Mouse (Mus musculus) MEL (cell line): ENCODE measurements around the gene Drg1. TPM values are rescaled to one million over a fixed set of nuclear protein-coding genes. Genes with fewer than 3 reads are reported as not detected.
A peak's percentile ranks its signal among the peaks of the same experiment; 100 is the strongest.

Experiments
- DNase-seq: peaks from one replicate; pipeline ENCODE4 v3.0.0; 2011; ENCODE audit warnings: low read depth, low spot score
- H3K27ac ChIP-seq: 2 replicates; pipeline ENCODE4 v1.5.1; 2012; ENCODE audit warnings: low read depth, mild to moderate bottlenecking, control low read depth, low read length, moderate library complexity; ENCODE audit not compliant: control insufficient read depth
- H3K27me3 ChIP-seq, 2 experiments: fragments of 150-350 bp in 1 of 2; sonication (generic) in 1 of 2; 2 replicates each; pipeline ENCODE4 v1.6.1; 2012; ENCODE audit warnings: low read length in 2 of 2, mild to moderate bottlenecking in 2 of 2, improper control_type of control experiment in 1 of 2, moderate library complexity in 1 of 2; ENCODE audit not compliant: insufficient read depth in 2 of 2, control insufficient read depth in 1 of 2
- H3K36me3 ChIP-seq, 2 experiments: 2 replicates each; pipeline ENCODE4 v1.6.1; 2012 to 2014; ENCODE audit warnings: low read length in 2 of 2, improper control_type of control experiment in 1 of 2, inconsistent platforms in 1 of 2, mild to moderate bottlenecking in 1 of 2; ENCODE audit not compliant: insufficient read depth in 2 of 2, control insufficient read depth in 1 of 2
- H3K4me1 ChIP-seq, 2 experiments: fragments of 150-350 bp in 1 of 2; sonication (generic) in 1 of 2; 2 replicates each; pipeline ENCODE4 v1.6.1; 2012; ENCODE audit warnings: low read length in 2 of 2, improper control_type of control experiment in 1 of 2, mild to moderate bottlenecking in 1 of 2; ENCODE audit not compliant: insufficient read depth in 2 of 2, control insufficient read depth in 1 of 2
- H3K4me3 ChIP-seq, 2 experiments: fragments of 150-350 bp in 1 of 2; sonication (generic) in 1 of 2; 2 replicates each; pipeline ENCODE4 v1.5.1; 2012; ENCODE audit warnings: low read depth in 2 of 2, low read length in 2 of 2, mild to moderate bottlenecking in 2 of 2, moderate library complexity in 2 of 2, control low read depth in 1 of 2, improper control_type of control experiment in 1 of 2; ENCODE audit not compliant: control insufficient read depth in 1 of 2, insufficient read depth in 1 of 2
- H3K79me2 ChIP-seq: 2 replicates; pipeline ENCODE4 v1.6.1; 2012; ENCODE audit warnings: mild to moderate bottlenecking, low read length, moderate library complexity; ENCODE audit not compliant: control insufficient read depth, poor library complexity, insufficient read depth
- H3K9ac ChIP-seq: 2 replicates; pipeline ENCODE4 v1.6.1; 2012; ENCODE audit warnings: low read depth, mild to moderate bottlenecking, control low read depth, low read length, moderate library complexity; ENCODE audit not compliant: control insufficient read depth, poor library complexity, severe bottlenecking
- H3K9me3 ChIP-seq: fragments of 150-350 bp; sonication (generic); replicated peaks from 2 replicates; pipeline ENCODE4 v1.6.1; 2012; ENCODE audit warnings: mild to moderate bottlenecking, low read length, improper control_type of control experiment, moderate library complexity; ENCODE audit not compliant: insufficient read depth
- CTCF ChIP-seq, 3 experiments: IDR thresholded peaks in 2 of 3; conservative IDR thresholded peaks in 1 of 3; 2 replicates each; pipeline ENCODE4 v1.5.1; 2011 to 2012; ENCODE audit warnings: low read length in 3 of 3, low read depth in 2 of 3, mild to moderate bottlenecking in 2 of 3, improper control_type of control experiment in 1 of 3, inconsistent platforms in 1 of 3, mixed read lengths in 1 of 3, moderate library complexity in 1 of 3; ENCODE audit not compliant: control insufficient read depth in 1 of 3, insufficient read depth in 1 of 3, poor library complexity in 1 of 3, severe bottlenecking in 1 of 3
- E2F4 ChIP-seq: IDR thresholded peaks from 2 replicates; pipeline ENCODE4 v1.6.1; 2011; ENCODE audit warnings: low read depth, low read length, improper control_type of control experiment, borderline replicate concordance
- EP300 ChIP-seq, 2 experiments: IDR thresholded peaks; 2 replicates each; pipeline ENCODE4 v1.6.1; 2011; ENCODE audit warnings: improper control_type of control experiment in 2 of 2, low read length in 2 of 2, low read depth in 1 of 2, mild to moderate bottlenecking in 1 of 2
- ETS1 ChIP-seq: IDR thresholded peaks from 2 replicates; pipeline ENCODE4 v1.6.1; 2012; ENCODE audit warnings: low read depth, mild to moderate bottlenecking, inconsistent platforms, low read length, improper control_type of control experiment, moderate library complexity
- GABPA ChIP-seq: IDR thresholded peaks from 2 replicates; pipeline ENCODE4 v1.6.1; 2012; ENCODE audit warnings: low read depth, mild to moderate bottlenecking, inconsistent platforms, low read length, improper control_type of control experiment, moderate library complexity
- GATA1 ChIP-seq: IDR thresholded peaks from 2 replicates; pipeline ENCODE4 v1.6.1; 2011; ENCODE audit warnings: low read depth, low read length, improper control_type of control experiment
- HCFC1 ChIP-seq: IDR thresholded peaks from 2 replicates; pipeline ENCODE4 v1.6.1; 2012; ENCODE audit warnings: low read depth, mild to moderate bottlenecking, inconsistent platforms, low read length, improper control_type of control experiment, moderate library complexity
- JUND ChIP-seq: IDR thresholded peaks from 2 replicates; pipeline ENCODE4 v1.6.1; 2011; ENCODE audit warnings: low read depth, mild to moderate bottlenecking, improper control_type of control experiment, low read length
- MAFK ChIP-seq: IDR thresholded peaks from 2 replicates; pipeline ENCODE4 v1.6.1; 2011; ENCODE audit warnings: low read depth, mild to moderate bottlenecking, low read length, improper control_type of control experiment, borderline replicate concordance
- MAX ChIP-seq: IDR thresholded peaks from 2 replicates; pipeline ENCODE4 v1.6.1; 2011; ENCODE audit warnings: low read length, improper control_type of control experiment
- MAZ ChIP-seq: IDR thresholded peaks from 2 replicates; pipeline ENCODE4 v1.6.1; 2012; ENCODE audit warnings: low read depth, mild to moderate bottlenecking, inconsistent platforms, low read length, improper control_type of control experiment
- MEF2A ChIP-seq: IDR thresholded peaks from 2 replicates; pipeline ENCODE4 v1.6.1; 2014; ENCODE audit warnings: low read depth, mild to moderate bottlenecking, inconsistent platforms, low read length, improper control_type of control experiment; ENCODE audit not compliant: poor library complexity, insufficient replicate concordance, severe bottlenecking; ENCODE audit errors: extremely low read depth
- MYB ChIP-seq: IDR thresholded peaks from 2 replicates; pipeline ENCODE4 v1.6.1; 2011; ENCODE audit warnings: mild to moderate bottlenecking, low read depth, low read length, improper control_type of control experiment
- NELFE ChIP-seq: IDR thresholded peaks from 2 replicates; pipeline ENCODE4 v1.6.1; 2011; ENCODE audit warnings: low read depth, low read length, improper control_type of control experiment
- NRF1 ChIP-seq: IDR thresholded peaks from 2 replicates; pipeline ENCODE4 v1.6.1; 2014; ENCODE audit warnings: low read depth, mild to moderate bottlenecking, inconsistent platforms, low read length, improper control_type of control experiment, moderate library complexity; ENCODE audit not compliant: poor library complexity, insufficient read depth, severe bottlenecking
- POLR2AphosphoS2 ChIP-seq: IDR thresholded peaks from 2 replicates; pipeline ENCODE4 v1.6.1; 2011; ENCODE audit warnings: low read length, improper control_type of control experiment
- POLR2AphosphoS5 ChIP-seq: IDR thresholded peaks from 2 replicates; pipeline ENCODE4 v1.6.1; 2012; ENCODE audit warnings: low read depth, borderline replicate concordance, mild to moderate bottlenecking, inconsistent platforms, low read length, moderate library complexity, mixed read lengths
- RAD21 ChIP-seq: IDR thresholded peaks from 2 replicates; pipeline ENCODE4 v1.6.1; 2011; ENCODE audit warnings: mild to moderate bottlenecking, low read depth, low read length, improper control_type of control experiment
- RCOR1 ChIP-seq: IDR thresholded peaks from 2 replicates; pipeline ENCODE4 v1.6.1; 2012; ENCODE audit warnings: low read depth, mild to moderate bottlenecking, inconsistent platforms, low read length, improper control_type of control experiment
- SIN3A ChIP-seq: IDR thresholded peaks from 2 replicates; pipeline ENCODE4 v1.6.1; 2012; ENCODE audit warnings: low read length, improper control_type of control experiment, inconsistent platforms
- TAL1 ChIP-seq: IDR thresholded peaks from 2 replicates; pipeline ENCODE4 v1.6.1; 2012; ENCODE audit warnings: mild to moderate bottlenecking, inconsistent platforms, low read length, moderate library complexity, mixed read lengths
- TCF12 ChIP-seq: IDR thresholded peaks from 2 replicates; pipeline ENCODE4 v1.6.1; 2014; ENCODE audit warnings: low read depth, mild to moderate bottlenecking, inconsistent platforms, low read length, improper control_type of control experiment, moderate library complexity
- USF1 ChIP-seq: IDR thresholded peaks from 2 replicates; pipeline ENCODE4 v1.6.1; 2014; ENCODE audit warnings: low read depth, mild to moderate bottlenecking, inconsistent platforms, low read length, improper control_type of control experiment, moderate library complexity
- USF2 ChIP-seq, 2 experiments: IDR thresholded peaks; 2 replicates each; pipeline ENCODE4 v1.6.1; 2011 to 2012; ENCODE audit warnings: improper control_type of control experiment in 2 of 2, low read length in 2 of 2, borderline replicate concordance in 1 of 2, inconsistent platforms in 1 of 2, low read depth in 1 of 2, mild to moderate bottlenecking in 1 of 2; ENCODE audit not compliant: insufficient read depth in 1 of 2
- ZC3H11A ChIP-seq: IDR thresholded peaks from 2 replicates; pipeline ENCODE4 v1.6.1; 2012; ENCODE audit warnings: low read depth, mild to moderate bottlenecking, inconsistent platforms, low read length, improper control_type of control experiment
- polyA plus RNA-seq, 2 experiments: library from polyadenylated mRNA; stranded (reverse) in 1 of 2; unstranded in 1 of 2; fragments of >175 nt in 1 of 2; fragments of >200 nt in 1 of 2; gene quantifications; 2 replicates each; pipeline versions ENCODE4 v1.2.1 to v1.2.4; 2012; ENCODE audit warnings: low replicate concordance in 2 of 2, low read depth in 1 of 2; ENCODE audit not compliant: insufficient read length in 2 of 2, insufficient read depth in 1 of 2, missing spikeins in 1 of 2
- total RNA-seq: library from RNA; depleted of rRNA; stranded (reverse); fragments of 300-350 nt; gene quantifications from 2 replicates; pipeline ENCODE4 v1.2.3, GENCODE M21; 2012

The Drg1 gene
- total and polyA plus RNA-seq, 3 experiments: 161 to 1,664 (median 212) TPM

GRCm38 (mm10) chr11:3279729-3280128 lies 13.5 kb upstream of the Drg1 start (continued):
- TF ChIP-seq ZC3H11A (no peak), MYB (peak; percentile 70), EP300 (IDR thresholded peaks at IDR 0.05; ENCODE audit: low read depth in 1 of 2, low read length in 2 of 2) (peak; percentile 92 to 93), RAD21 (no peak), HCFC1 (peak; percentile 62; the same call in 1 of the 2 replicates), ETS1 (peak; percentile 99), POLR2AphosphoS5 (no peak), USF1 (peak; percentile 68), MAFK (peak; percentile 69; the same call in 1 of the 2 replicates), MEF2A (peak; percentile 96), MAX (peak; percentile 8; the same call in 1 of the 2 replicates), SIN3A (peak; percentile 87), RCOR1 (peak; percentile 88), E2F4 (no peak), TAL1 (peak; percentile 49), GATA1 (peak; percentile 99), TCF12 (peak; percentile 97)

DNA sequence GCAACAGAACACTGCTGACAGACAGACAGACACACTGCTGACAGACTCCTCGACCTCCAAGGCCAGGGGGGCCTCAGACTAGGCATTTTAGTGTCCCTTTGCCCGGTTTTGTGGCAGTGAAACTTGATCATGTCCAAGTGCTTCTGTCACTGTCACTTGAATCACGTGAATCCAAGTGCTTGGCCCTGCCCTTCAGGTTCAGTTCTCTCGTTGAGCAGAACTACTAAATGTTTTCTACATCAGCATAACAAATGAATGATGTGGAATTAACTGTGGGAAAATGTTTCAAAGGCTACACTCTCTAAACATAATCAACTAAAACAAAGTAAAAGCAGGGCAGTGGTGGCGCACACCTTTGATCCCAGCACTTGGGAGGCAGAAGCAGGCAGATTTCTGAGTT lies 12.1 kb upstream of the Drg1 start:
- peaks cover 0 to 5% of the 10 kb centered on the region in 2 experiments; a peak in 2 of 4 replicates for H3K36me3 ChIP-seq
- DNase-seq: no peak
- TF ChIP-seq MAZ (no peak), USF2 (IDR thresholded peaks at IDR 0.05; ENCODE audit: borderline replicate concordance in 1 of 2, insufficient read depth in 1 of 2, low read depth in 1 of 2, low read length in 2 of 2) (no peak), GABPA (no peak), CTCF (IDR thresholded peaks at IDR 0.05 in 2 of 3, conservative IDR thresholded peaks at IDR 0.05 in 1 of 3; ENCODE audit: control insufficient read depth in 1 of 3, insufficient read depth in 1 of 3, low read depth in 2 of 3, low read length in 3 of 3, poor library complexity in 1 of 3, severe bottlenecking in 1 of 3) (no peak), NELFE (no peak), NRF1 (no peak), TCF12 (no peak), POLR2AphosphoS2 (no peak), JUND (no peak)
- TF ChIP-seq, all 39 proteins: peak for 0

More for the DNA sequence above, 12.1 kb upstream of the Drg1 start:
- no peaks in the 10 kb centered on the region for H3K79me2 ChIP-seq
- H3K27ac ChIP-seq: no peak overlapping the region
- no peaks in the 10 kb centered on the region for H3K27me3 ChIP-seq
- H3K9me3 ChIP-seq: no peaks in the 10 kb centered on the region
- no peak overlapping the region for H3K9ac ChIP-seq
- H3K4me1 ChIP-seq: peaks cover 0 to 5% of the 10 kb centered on the region in 2 experiments; a peak in 2 of 4 replicates
- H3K4me3 ChIP-seq: no peak overlapping the region
